Mouse (Mus musculus): Measurements from ENCODE around the gene Capn2. TPM values are rescaled to one million over a fixed set of nuclear protein-coding genes. Genes with fewer than 3 reads are reported as not detected.

Gene Capn2
- polyA plus RNA-seq, 1 experiment from 2014 or later = 89.2 TPM

DNA sequence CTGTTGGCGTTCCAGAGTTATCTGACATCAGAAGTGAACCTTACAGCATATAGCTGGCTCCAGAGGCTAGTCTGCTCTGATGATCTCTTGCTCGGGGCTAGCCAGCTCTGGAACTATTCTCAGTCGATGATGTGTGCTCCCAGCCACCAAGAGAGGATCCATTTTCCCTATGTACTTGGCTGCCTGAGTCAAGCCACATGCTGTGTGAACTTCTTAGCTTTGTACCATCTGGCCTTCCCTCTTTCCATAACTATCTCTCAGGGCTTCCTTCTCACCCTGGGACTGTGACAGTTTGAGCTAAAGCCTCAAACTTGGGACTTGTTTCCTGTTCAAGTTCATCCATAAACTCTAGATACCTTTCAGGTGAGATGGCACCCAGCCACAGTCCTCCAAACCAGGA, 16.2 kb upstream of the Capn2 start:
- Histone ChIP-seq H3K9me3 (ENCODE audit: control insufficient read depth, low read depth, low read length) (no peaks in the 10 kb centered on the region), H3K27ac (ENCODE audit: low read length) (no peak overlapping the region), H3K4me3 (ENCODE audit: low read depth, low read length) (no peak overlapping the region), H3K36me3 (ENCODE audit: control insufficient read depth, insufficient read depth, low read length) (no peaks in the 10 kb centered on the region), H3K9ac (replicated peaks; ENCODE audit: low read depth, low read length) (no peak overlapping the region), H3K4me2 (replicated peaks; ENCODE audit: low read depth, low read length) (no peak overlapping the region), H3K27me3 (ENCODE audit: control insufficient read depth, insufficient read depth, low read length) (no peaks in the 10 kb centered on the region), H3K4me1 (ENCODE audit: control insufficient read depth, insufficient read depth, low read length) (0 out of 2 replicates have a peak, but pooled peaks cover 2% of the 10 kb centered on the region)
- 70% methylated on average over 3 of the region's 3 CpGs for WGBS
- ATAC-seq (ENCODE audit: insufficient number of reproducible peaks, insufficient read depth, low FRiP score, low read depth) = no peak

DNA sequence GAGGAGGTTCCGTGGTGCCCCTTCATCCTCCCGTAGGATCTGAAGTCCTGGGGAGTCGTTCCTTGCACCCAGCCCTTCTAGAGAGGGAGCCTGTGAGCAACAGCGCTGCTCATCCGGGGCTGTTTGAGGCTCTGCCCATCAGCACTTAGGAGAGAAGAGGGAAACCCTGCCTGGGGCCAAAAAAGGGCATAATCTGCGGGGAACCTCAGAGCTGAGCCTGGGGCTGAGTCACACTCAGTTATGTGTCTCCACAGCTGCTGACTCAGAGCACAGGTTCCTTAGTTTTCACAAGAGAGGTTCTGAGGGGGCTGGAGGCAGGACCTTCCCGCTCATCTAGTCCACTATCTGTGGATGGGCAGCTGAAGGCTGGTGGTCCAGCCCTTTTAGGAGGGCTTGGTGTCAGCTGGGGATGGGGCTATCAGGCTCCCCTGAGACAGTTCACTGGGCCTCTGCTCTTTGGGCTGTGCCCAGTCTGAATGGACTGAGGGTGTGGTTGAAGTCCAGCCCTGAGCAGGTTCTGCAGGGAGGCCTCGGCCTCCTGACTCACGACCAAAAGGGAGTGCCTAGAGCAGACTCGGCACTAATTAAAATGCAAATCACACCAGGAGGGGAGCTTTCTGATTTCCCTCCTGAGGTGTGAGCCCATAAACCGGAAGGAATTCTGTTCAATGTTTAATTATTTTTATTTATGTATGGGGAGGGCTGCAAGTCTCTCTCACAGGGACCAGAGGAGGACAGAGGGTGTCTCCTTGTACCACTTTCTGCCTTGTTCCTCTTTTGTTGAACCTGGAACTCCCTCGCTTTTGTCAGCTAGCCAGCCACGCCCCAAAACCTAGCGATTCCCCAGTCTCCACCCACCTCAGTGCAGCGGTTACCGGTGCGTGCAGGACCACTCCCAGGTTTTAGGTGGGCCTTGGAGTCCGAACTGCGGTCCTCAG, 10.8 kb upstream of the Capn2 start:
- 11% methylated on average over 19 of the region's 19 CpGs for WGBS
- no peaks in the 10 kb centered on the region for H3K9me3 ChIP-seq (ENCODE audit: control insufficient read depth, low read depth, low read length)
- H3K4me1 ChIP-seq (ENCODE audit: control insufficient read depth, insufficient read depth, low read length) = peaks cover 15% of the 10 kb centered on the region
- H3K9ac ChIP-seq (replicated peaks; ENCODE audit: low read depth, low read length) = no peak overlapping the region
- no peaks in the 10 kb centered on the region for H3K36me3 ChIP-seq (ENCODE audit: control insufficient read depth, insufficient read depth, low read length)
- peak overlapping the region; percentile 13; the same call in 1 of the 2 replicates for H3K4me2 ChIP-seq (replicated peaks; ENCODE audit: low read depth, low read length)
- no peak overlapping the region for H3K4me3 ChIP-seq (ENCODE audit: low read depth, low read length)
- H3K27me3 ChIP-seq (ENCODE audit: control insufficient read depth, insufficient read depth, low read length) = no peaks in the 10 kb centered on the region
- ATAC-seq (ENCODE audit: insufficient number of reproducible peaks, insufficient read depth, low FRiP score, low read depth) = peak; percentile 81; the same call in 1 of the 2 replicates
- peak overlapping the region; percentile 82 for H3K27ac ChIP-seq (ENCODE audit: low read length)

DNA sequence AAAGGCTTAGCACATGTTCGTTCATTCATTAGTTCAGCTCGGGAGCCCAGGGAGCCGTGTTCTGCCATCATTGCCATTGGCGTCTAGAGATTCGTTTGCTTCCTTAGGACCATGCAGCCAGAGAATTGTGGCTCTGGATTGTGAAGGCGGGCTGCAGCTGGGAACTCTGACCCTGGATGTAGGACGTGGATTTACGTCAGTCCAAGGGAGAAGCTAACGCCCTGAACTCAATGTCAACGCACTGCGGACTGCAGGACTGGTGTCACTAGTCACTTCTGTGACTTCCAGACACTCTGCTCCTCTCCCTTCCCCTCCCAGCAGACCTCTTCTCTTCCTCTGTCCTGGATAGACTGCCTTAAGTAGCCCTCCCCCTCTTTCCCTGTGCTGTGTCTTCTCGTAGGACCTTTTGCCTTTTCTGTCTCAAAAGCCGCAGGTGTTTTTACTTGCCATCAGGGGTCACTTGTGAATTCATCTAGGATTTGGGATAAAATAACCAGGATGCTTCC, 9.9 kb upstream of the Capn2 start:
- Histone ChIP-seq H3K9ac (replicated peaks; ENCODE audit: low read depth, low read length) (no peak overlapping the region), H3K4me3 (ENCODE audit: low read depth, low read length) (no peak overlapping the region), H3K27ac (ENCODE audit: low read length) (peak overlapping the region; percentile 82; the same call in 1 of the 2 replicates), H3K4me2 (replicated peaks; ENCODE audit: low read depth, low read length) (no peak overlapping the region), H3K4me1 (ENCODE audit: control insufficient read depth, insufficient read depth, low read length) (peaks cover 15% of the 10 kb centered on the region), H3K27me3 (ENCODE audit: control insufficient read depth, insufficient read depth, low read length) (no peaks in the 10 kb centered on the region), H3K9me3 (ENCODE audit: control insufficient read depth, low read depth, low read length) (no peaks in the 10 kb centered on the region), H3K36me3 (ENCODE audit: control insufficient read depth, insufficient read depth, low read length) (no peaks in the 10 kb centered on the region)
- WGBS = 53% methylated on average over 13 of the region's 13 CpGs
- no peak for ATAC-seq (ENCODE audit: insufficient number of reproducible peaks, insufficient read depth, low FRiP score, low read depth)

DNA sequence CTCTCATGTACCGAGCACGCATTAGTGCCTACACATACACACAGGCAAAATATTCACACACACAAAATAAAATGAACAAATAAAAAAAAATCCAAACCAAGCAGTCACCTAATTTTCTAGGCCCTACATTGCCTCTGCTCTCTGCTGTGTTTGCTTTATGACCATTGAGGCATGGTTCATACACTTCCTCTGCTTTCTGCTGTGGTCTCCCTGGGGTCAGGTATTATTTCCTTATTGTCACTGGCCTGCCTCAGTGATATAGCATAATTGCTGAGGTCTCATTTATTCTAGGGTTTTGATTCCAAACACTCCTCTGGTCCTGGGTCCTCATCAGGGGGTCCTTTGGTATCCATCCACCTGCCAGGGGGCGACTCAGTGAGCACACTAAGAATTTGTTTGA, 8.2 kb upstream of the Capn2 start:
- H3K27me3 ChIP-seq (ENCODE audit: control insufficient read depth, insufficient read depth, low read length) = no peaks in the 10 kb centered on the region
- no peak overlapping the region for H3K4me3 ChIP-seq (ENCODE audit: low read depth, low read length)
- peaks cover 22% of the 10 kb centered on the region for H3K4me1 ChIP-seq (ENCODE audit: control insufficient read depth, insufficient read depth, low read length)
- no peak overlapping the region for H3K4me2 ChIP-seq (replicated peaks; ENCODE audit: low read depth, low read length)
- WGBS = 90% methylated on average over 3 of the region's 3 CpGs
- H3K9ac ChIP-seq (replicated peaks; ENCODE audit: low read depth, low read length) = no peak overlapping the region
- H3K36me3 ChIP-seq (ENCODE audit: control insufficient read depth, insufficient read depth, low read length) = no peaks in the 10 kb centered on the region
- H3K9me3 ChIP-seq (ENCODE audit: control insufficient read depth, low read depth, low read length) = no peaks in the 10 kb centered on the region
- no peak overlapping the region for H3K27ac ChIP-seq (ENCODE audit: low read length)
- no peak for ATAC-seq (ENCODE audit: insufficient number of reproducible peaks, insufficient read depth, low FRiP score, low read depth)

DNA sequence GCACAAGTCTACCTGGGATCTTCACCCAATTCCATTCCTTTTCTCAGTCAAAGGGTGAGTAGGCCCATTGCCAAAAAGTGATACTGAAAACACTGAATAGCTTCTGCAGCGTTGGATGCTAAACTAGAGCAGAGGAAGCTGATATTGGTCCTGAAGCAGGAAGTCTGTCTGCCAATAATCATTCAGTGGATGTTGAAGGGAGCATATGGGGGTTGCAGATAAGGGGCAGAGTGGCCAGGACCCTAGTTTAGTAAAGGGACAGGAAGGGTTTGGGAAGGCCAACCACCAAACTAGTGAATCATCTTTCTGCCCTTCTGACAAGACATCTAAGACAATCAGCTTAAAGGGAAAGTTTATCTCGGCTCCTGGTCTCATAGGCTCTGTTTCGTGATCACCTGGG, 6.3 kb upstream of the Capn2 start:
- WGBS = 79% methylated on average over 3 of the region's 3 CpGs
- no peaks in the 10 kb centered on the region for H3K36me3 ChIP-seq (ENCODE audit: control insufficient read depth, insufficient read depth, low read length)
- peaks cover 35% of the 10 kb centered on the region for H3K4me1 ChIP-seq (ENCODE audit: control insufficient read depth, insufficient read depth, low read length)
- no peaks in the 10 kb centered on the region for H3K9me3 ChIP-seq (ENCODE audit: control insufficient read depth, low read depth, low read length)
- no peak overlapping the region for H3K27ac ChIP-seq (ENCODE audit: low read length)
- no peaks in the 10 kb centered on the region for H3K27me3 ChIP-seq (ENCODE audit: control insufficient read depth, insufficient read depth, low read length)
- H3K4me2 ChIP-seq (replicated peaks; ENCODE audit: low read depth, low read length) = no peak overlapping the region
- no peak overlapping the region for H3K9ac ChIP-seq (replicated peaks; ENCODE audit: low read depth, low read length)
- no peak for ATAC-seq (ENCODE audit: insufficient number of reproducible peaks, insufficient read depth, low FRiP score, low read depth)
- no peak overlapping the region for H3K4me3 ChIP-seq (ENCODE audit: low read depth, low read length)

DNA sequence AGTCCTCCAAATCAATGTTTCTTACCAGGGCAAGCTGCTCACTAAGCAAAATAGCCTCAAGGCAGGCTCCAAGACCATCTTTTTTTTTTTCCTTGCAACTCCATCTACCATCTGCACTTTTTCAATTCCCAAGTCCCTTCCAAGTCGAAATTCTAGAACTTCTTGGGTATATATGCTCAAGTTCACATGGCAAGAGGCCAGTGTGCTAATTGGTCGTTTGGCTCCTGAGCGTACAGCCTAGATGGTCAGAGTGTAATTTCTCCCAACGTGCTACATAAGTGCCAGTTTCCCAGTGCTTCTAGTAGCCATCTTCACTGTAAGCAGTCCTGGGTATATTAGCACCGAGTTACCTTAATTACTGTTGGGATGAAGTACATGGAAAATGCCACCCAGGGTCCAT, 5.6 kb upstream of the Capn2 start:
- WGBS = 78% methylated on average over 5 of the region's 5 CpGs
- H3K9ac ChIP-seq (replicated peaks; ENCODE audit: low read depth, low read length) = no peak overlapping the region
- no peak for ATAC-seq (ENCODE audit: insufficient number of reproducible peaks, insufficient read depth, low FRiP score, low read depth)

DNA sequence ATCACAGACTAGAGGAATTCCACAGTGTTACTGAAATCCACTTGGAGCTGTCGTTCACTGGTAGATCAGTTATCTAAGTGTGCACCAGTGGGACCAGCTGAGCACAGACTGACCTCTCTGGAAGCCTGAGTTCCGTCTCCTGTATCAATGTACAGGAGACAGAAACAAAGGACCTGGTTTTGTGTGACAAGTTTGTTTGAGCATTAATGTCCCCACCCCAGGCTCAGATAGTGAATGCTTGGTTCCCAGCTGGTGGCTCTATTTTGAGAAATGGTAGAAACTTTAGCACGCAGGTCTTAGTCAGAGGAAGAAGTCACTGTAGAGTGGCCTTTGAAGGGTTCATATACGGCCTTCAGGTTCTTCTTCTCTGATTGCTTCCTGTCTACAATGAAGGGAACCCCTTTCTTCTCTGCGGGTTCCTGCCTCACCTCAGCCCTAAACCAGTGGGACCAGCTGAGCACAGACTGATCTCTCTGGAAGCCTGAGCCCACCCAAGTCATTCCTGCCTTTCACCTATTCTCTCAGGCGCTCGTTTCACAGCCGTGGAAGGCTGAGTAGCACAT, 3.6 kb upstream of the Capn2 start:
- H3K27me3 ChIP-seq (ENCODE audit: control insufficient read depth, insufficient read depth, low read length) = no peaks in the 10 kb centered on the region
- no peak for ATAC-seq (ENCODE audit: insufficient number of reproducible peaks, insufficient read depth, low FRiP score, low read depth)
- H3K4me1 ChIP-seq (ENCODE audit: control insufficient read depth, insufficient read depth, low read length) = peaks cover 29% of the 10 kb centered on the region
- H3K9me3 ChIP-seq (ENCODE audit: control insufficient read depth, low read depth, low read length) = no peaks in the 10 kb centered on the region
- H3K9ac ChIP-seq (replicated peaks; ENCODE audit: low read depth, low read length) = no peak overlapping the region
- H3K4me2 ChIP-seq (replicated peaks; ENCODE audit: low read depth, low read length) = no peak overlapping the region
- WGBS = 61% methylated on average over 8 of the region's 8 CpGs
- no peak overlapping the region for H3K4me3 ChIP-seq (ENCODE audit: low read depth, low read length)
- H3K36me3 ChIP-seq (ENCODE audit: control insufficient read depth, insufficient read depth, low read length) = no peaks in the 10 kb centered on the region
- H3K27ac ChIP-seq (ENCODE audit: low read length) = peak overlapping the region; percentile 83

More for the DNA sequence above, 5.6 kb upstream of the Capn2 start:
- Histone ChIP-seq H3K36me3 (ENCODE audit: control insufficient read depth, insufficient read depth, low read length) (no peaks in the 10 kb centered on the region), H3K27ac (ENCODE audit: low read length) (no peak overlapping the region), H3K4me2 (replicated peaks; ENCODE audit: low read depth, low read length) (no peak overlapping the region), H3K4me3 (ENCODE audit: low read depth, low read length) (no peak overlapping the region), H3K27me3 (ENCODE audit: control insufficient read depth, insufficient read depth, low read length) (no peaks in the 10 kb centered on the region), H3K9me3 (ENCODE audit: control insufficient read depth, low read depth, low read length) (no peaks in the 10 kb centered on the region), H3K4me1 (ENCODE audit: control insufficient read depth, insufficient read depth, low read length) (peaks cover 30% of the 10 kb centered on the region)

DNA sequence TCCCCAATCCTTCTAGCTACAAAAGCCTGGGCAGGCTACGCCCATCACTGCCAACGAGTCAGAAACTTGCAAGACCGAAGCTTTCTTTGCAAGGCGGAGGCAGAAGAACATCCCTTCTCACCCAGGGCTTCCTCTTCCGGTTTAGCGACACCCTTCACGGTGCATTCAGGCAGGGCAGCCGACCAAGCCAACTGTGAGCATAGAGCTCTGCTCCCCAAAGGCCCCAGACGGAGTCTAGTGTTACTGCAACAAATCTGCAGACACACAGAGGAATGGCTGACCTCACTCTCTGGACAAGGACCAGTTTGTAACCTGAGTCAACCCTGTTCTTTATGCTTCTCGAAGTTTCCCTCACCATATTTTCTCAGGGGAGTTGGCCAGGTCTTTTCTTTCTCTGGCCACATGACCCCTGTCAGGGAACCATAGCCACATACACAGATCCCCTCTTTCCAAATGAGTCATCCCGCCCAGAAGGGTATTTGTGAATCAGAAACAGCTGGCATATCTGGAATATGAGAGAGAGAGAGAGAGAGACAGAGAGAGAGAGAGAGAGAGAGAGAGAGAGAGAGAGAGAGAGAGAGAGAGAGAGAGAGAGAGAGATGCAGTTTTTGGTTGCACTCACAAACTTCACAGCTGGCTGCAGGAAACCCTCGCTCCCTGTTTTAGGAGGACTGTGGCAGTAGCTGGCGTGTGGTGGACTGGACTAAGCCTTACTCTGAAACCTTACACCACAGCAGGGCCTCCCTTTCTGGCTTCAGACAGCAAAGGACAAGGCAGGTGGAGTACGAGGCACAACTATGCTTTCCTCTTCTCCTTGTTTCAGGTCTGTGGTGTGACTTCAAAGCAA, 2.9 kb upstream of the Capn2 start:
- no peaks in the 10 kb centered on the region for H3K9me3 ChIP-seq (ENCODE audit: control insufficient read depth, low read depth, low read length)
- no peaks in the 10 kb centered on the region for H3K27me3 ChIP-seq (ENCODE audit: control insufficient read depth, insufficient read depth, low read length)
- peak; percentile 42; the same call in 1 of the 2 replicates for ATAC-seq (ENCODE audit: insufficient number of reproducible peaks, insufficient read depth, low FRiP score, low read depth)
- no peaks in the 10 kb centered on the region for H3K36me3 ChIP-seq (ENCODE audit: control insufficient read depth, insufficient read depth, low read length)
- peak overlapping the region; percentile 13; the same call in 1 of the 2 replicates for H3K4me2 ChIP-seq (replicated peaks; ENCODE audit: low read depth, low read length)
- H3K4me1 ChIP-seq (ENCODE audit: control insufficient read depth, insufficient read depth, low read length) = peaks cover 32% of the 10 kb centered on the region
- 16% methylated on average over 14 of the region's 14 CpGs for WGBS
- peak overlapping the region; percentile 83 for H3K27ac ChIP-seq (ENCODE audit: low read length)
- no peak overlapping the region for H3K4me3 ChIP-seq (ENCODE audit: low read depth, low read length)
- H3K9ac ChIP-seq (replicated peaks; ENCODE audit: low read depth, low read length) = no peak overlapping the region

All from stomach, embryonic 14.5 days (tissue).